Mouse (Mus musculus): ENCODE data around the gene Dnajc17.

- TF ChIP-seq CTCF (IDR thresholded peaks at IDR 0.05; ENCODE audit: low read depth, low read length) (no peak), POLR2AphosphoS5 (IDR thresholded peaks at IDR 0.05; ENCODE audit: insufficient replicate concordance, low read depth, low read length) (no peak), GATA2 (IDR thresholded peaks at IDR 0.05; ENCODE audit: borderline replicate concordance, low read depth, low read length) (no peak)
Observed at GRCm38 (mm10) chr2:119197493-119197892, 11.1 kb downstream of the Dnajc17 start.

Measured in G1E (cell line).